Mouse (Mus musculus): Measurements from ENCODE around the gene Pik3r5. TPM values are rescaled to one million over a fixed set of nuclear protein-coding genes. Genes with fewer than 3 reads are reported as not detected.

Pik3r5 gene
- total and polyA plus RNA-seq, 3 experiments: 3.2 to 5.7 TPM; not detected in 1

DNA sequence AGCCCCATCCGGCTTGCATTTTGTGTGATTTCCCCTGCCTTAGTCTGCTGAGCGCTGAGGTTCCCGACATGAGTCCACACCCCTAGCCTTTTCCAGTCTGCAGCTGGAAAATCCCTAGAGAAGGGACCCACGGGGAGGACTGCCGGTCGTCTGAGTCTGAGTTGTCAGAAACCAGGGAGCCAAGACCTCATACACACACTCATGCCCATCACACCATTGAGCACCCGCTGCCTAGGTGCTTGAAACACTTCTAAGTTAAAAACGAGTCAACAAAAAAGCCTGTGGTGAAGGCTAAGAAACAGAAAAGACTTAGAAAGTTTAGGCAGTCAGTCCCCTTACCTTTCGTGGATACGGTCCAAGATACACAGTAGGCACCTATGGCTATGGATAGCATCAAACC is 55.8 kb downstream of the Pik3r5 start:
- Histone ChIP-seq H3K36me3 (ENCODE audit: control insufficient read depth in 1 of 2, insufficient read depth in 2 of 2, low read length in 2 of 2) (peaks cover 0 to 3% of the 10 kb centered on the region in 2 experiments; a peak in 2 of 4 replicates), H3K27ac (ENCODE audit: control insufficient read depth, low read depth, low read length) (no peak overlapping the region), H3K4me3 (ENCODE audit: control insufficient read depth in 1 of 2, insufficient read depth in 1 of 2, low read depth in 2 of 2, low read length in 2 of 2) (no peak overlapping the region), H3K79me2 (ENCODE audit: control insufficient read depth, insufficient read depth, low read length, poor library complexity) (no peaks in the 10 kb centered on the region), H3K9ac (ENCODE audit: control insufficient read depth, low read depth, low read length, poor library complexity, severe bottlenecking) (no peak overlapping the region), H3K27me3 (ENCODE audit: control insufficient read depth in 1 of 2, insufficient read depth in 2 of 2, low read length in 2 of 2) (no peaks in the 10 kb centered on the region), H3K4me1 (ENCODE audit: control insufficient read depth in 1 of 2, insufficient read depth in 2 of 2, low read length in 2 of 2) (peaks cover 3 to 8% of the 10 kb centered on the region in 2 experiments; a peak in 3 of 4 replicates), H3K9me3 (replicated peaks; ENCODE audit: insufficient read depth, low read length) (no peaks in the 10 kb centered on the region)
- no peak for DNase-seq (ENCODE audit: low read depth, low spot score)
- TF ChIP-seq JUND (IDR thresholded peaks at IDR 0.05; ENCODE audit: low read depth, low read length) (no peak), UBTF (IDR thresholded peaks at IDR 0.05; ENCODE audit: borderline replicate concordance, insufficient read depth, low read depth, low read length) (no peak), MAZ (IDR thresholded peaks at IDR 0.05; ENCODE audit: low read depth, low read length) (no peak), USF1 (IDR thresholded peaks at IDR 0.05; ENCODE audit: low read depth, low read length) (no peak), RCOR1 (IDR thresholded peaks at IDR 0.05; ENCODE audit: low read depth, low read length) (no peak), MYB (IDR thresholded peaks at IDR 0.05; ENCODE audit: low read depth, low read length) (no peak), CHD1 (IDR thresholded peaks at IDR 0.05; ENCODE audit: low read depth, low read length) (no peak), ZNF384 (IDR thresholded peaks at IDR 0.05; ENCODE audit: low read depth, low read length) (no peak), POLR2A (IDR thresholded peaks at IDR 0.05; ENCODE audit: control insufficient read depth in 1 of 2, insufficient read depth in 1 of 2, low read depth in 1 of 2, low read length in 2 of 2, poor library complexity in 1 of 2) (no peak), MXI1 (IDR thresholded peaks at IDR 0.05; ENCODE audit: low read depth, low read length) (no peak)

DNA sequence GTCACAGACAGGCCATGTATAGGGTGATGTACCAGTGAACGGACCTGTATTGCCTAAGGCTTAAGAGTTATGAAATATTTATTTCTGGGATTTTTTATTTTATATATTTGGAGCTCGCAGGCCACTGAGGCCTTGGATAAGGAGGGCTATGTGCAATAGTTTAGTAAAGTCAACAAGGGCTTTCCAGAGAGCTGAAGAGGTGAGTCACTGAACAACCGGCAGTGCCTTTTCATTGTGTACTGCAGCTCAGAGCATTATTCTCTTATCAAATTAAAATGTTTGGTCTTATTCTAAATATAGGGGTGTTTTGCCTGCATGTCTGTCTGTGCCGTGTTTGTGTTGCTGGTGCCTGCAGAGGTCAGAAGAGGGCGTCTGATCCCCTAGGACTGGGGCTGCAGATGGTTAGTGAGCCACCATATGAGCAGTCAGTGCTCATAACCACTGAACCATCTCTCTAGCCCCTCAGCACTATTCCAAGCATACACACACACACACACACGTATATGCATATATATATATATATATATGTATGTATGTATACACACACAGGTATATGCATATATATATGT is 56.4 kb downstream of the Pik3r5 start:
- H3K4me1 ChIP-seq (ENCODE audit: control insufficient read depth in 1 of 2, insufficient read depth in 2 of 2, low read length in 2 of 2): peaks cover 2 to 8% of the 10 kb centered on the region in 2 experiments; a peak in 3 of 4 replicates
- no peaks in the 10 kb centered on the region for H3K79me2 ChIP-seq (ENCODE audit: control insufficient read depth, insufficient read depth, low read length, poor library complexity)
- H3K9ac ChIP-seq (ENCODE audit: control insufficient read depth, low read depth, low read length, poor library complexity, severe bottlenecking): no peak overlapping the region
- no peak overlapping the region for H3K27ac ChIP-seq (ENCODE audit: control insufficient read depth, low read depth, low read length)
- no peaks in the 10 kb centered on the region for H3K9me3 ChIP-seq (replicated peaks; ENCODE audit: insufficient read depth, low read length)
- no peak for DNase-seq (ENCODE audit: low read depth, low spot score)
- TF ChIP-seq GABPA (IDR thresholded peaks at IDR 0.05; ENCODE audit: low read depth, low read length) (no peak), SIN3A (IDR thresholded peaks at IDR 0.05; ENCODE audit: low read length) (no peak), SMC3 (IDR thresholded peaks at IDR 0.05; ENCODE audit: low read depth, low read length) (peak; percentile 49), POLR2AphosphoS5 (IDR thresholded peaks at IDR 0.05; ENCODE audit: borderline replicate concordance, low read depth, low read length) (no peak), CHD2 (IDR thresholded peaks at IDR 0.05; ENCODE audit: low read length) (no peak), MAFK (IDR thresholded peaks at IDR 0.05; ENCODE audit: borderline replicate concordance, low read depth, low read length) (no peak), ZNF384 (IDR thresholded peaks at IDR 0.05; ENCODE audit: low read depth, low read length) (no peak), RCOR1 (IDR thresholded peaks at IDR 0.05; ENCODE audit: low read depth, low read length) (no peak), UBTF (IDR thresholded peaks at IDR 0.05; ENCODE audit: borderline replicate concordance, insufficient read depth, low read depth, low read length) (no peak), ZC3H11A (IDR thresholded peaks at IDR 0.05; ENCODE audit: low read depth, low read length) (peak; percentile 43), TAL1 (IDR thresholded peaks at IDR 0.05; ENCODE audit: low read length) (no peak), ZKSCAN1 (IDR thresholded peaks at IDR 0.05; ENCODE audit: low read depth, low read length) (no peak), CTCF (IDR thresholded peaks at IDR 0.05 in 2 of 3, conservative IDR thresholded peaks at IDR 0.05 in 1 of 3; ENCODE audit: control insufficient read depth in 1 of 3, insufficient read depth in 1 of 3, low read depth in 2 of 3, low read length in 3 of 3, poor library complexity in 1 of 3, severe bottlenecking in 1 of 3) (peak in 2 of 3 experiments; percentile 41 to 55; a peak in 4 of 6 replicates), RAD21 (IDR thresholded peaks at IDR 0.05; ENCODE audit: low read depth, low read length) (peak; percentile 36), MEF2A (IDR thresholded peaks at IDR 0.05; ENCODE audit: extremely low read depth, insufficient replicate concordance, low read depth, low read length, poor library complexity, severe bottlenecking) (no peak), TBP (IDR thresholded peaks at IDR 0.05; ENCODE audit: low read depth, low read length) (no peak), TCF12 (IDR thresholded peaks at IDR 0.05; ENCODE audit: low read depth, low read length) (no peak)
- H3K27me3 ChIP-seq (ENCODE audit: control insufficient read depth in 1 of 2, insufficient read depth in 2 of 2, low read length in 2 of 2): no peaks in the 10 kb centered on the region
- H3K36me3 ChIP-seq (ENCODE audit: control insufficient read depth in 1 of 2, insufficient read depth in 2 of 2, low read length in 2 of 2): peaks cover 0 to 4% of the 10 kb centered on the region in 2 experiments; a peak in 2 of 4 replicates
- no peak overlapping the region for H3K4me3 ChIP-seq (ENCODE audit: control insufficient read depth in 1 of 2, insufficient read depth in 1 of 2, low read depth in 2 of 2, low read length in 2 of 2)
